Mouse (Mus musculus): ENCODE results near the gene Erbin. TPM values are rescaled to one million over a fixed set of nuclear protein-coding genes. Genes with fewer than 3 reads are reported as not detected.
A peak's percentile ranks its signal among the peaks of the same experiment; 100 is the strongest.

Erbin gene
- polyA plus RNA-seq, 1 experiment, result 4.9 TPM

GRCm38 (mm10) chr13:103921831-103922380 lies 1.6 kb upstream of the Erbin start:
- H3K4me3 ChIP-seq (ENCODE audit: control insufficient read depth, low read depth, low read length), result peak overlapping the region; percentile 91
- H3K27ac ChIP-seq (ENCODE audit: control insufficient read depth, insufficient read depth, low read depth, low read length), result peak overlapping the region; percentile 62; the same call in 1 of the 2 replicates
- no peaks in the 10 kb centered on the region for H3K27me3 ChIP-seq (ENCODE audit: control insufficient read depth, insufficient read depth, low read length)
- TF ChIP-seq POLR2A (IDR thresholded peaks at IDR 0.05; ENCODE audit: control insufficient read depth, low read depth, low read length) (no peak), CTCF (IDR thresholded peaks at IDR 0.05; ENCODE audit: control insufficient read depth, insufficient read depth, insufficient replicate concordance, low read depth, low read length) (no peak)
- peaks cover 5% of the 10 kb centered on the region for H3K4me1 ChIP-seq (ENCODE audit: control insufficient read depth, insufficient read depth, low read length)
- H3K36me3 ChIP-seq (ENCODE audit: control insufficient read depth, insufficient read depth, low read length), result no peaks in the 10 kb centered on the region

DNA sequence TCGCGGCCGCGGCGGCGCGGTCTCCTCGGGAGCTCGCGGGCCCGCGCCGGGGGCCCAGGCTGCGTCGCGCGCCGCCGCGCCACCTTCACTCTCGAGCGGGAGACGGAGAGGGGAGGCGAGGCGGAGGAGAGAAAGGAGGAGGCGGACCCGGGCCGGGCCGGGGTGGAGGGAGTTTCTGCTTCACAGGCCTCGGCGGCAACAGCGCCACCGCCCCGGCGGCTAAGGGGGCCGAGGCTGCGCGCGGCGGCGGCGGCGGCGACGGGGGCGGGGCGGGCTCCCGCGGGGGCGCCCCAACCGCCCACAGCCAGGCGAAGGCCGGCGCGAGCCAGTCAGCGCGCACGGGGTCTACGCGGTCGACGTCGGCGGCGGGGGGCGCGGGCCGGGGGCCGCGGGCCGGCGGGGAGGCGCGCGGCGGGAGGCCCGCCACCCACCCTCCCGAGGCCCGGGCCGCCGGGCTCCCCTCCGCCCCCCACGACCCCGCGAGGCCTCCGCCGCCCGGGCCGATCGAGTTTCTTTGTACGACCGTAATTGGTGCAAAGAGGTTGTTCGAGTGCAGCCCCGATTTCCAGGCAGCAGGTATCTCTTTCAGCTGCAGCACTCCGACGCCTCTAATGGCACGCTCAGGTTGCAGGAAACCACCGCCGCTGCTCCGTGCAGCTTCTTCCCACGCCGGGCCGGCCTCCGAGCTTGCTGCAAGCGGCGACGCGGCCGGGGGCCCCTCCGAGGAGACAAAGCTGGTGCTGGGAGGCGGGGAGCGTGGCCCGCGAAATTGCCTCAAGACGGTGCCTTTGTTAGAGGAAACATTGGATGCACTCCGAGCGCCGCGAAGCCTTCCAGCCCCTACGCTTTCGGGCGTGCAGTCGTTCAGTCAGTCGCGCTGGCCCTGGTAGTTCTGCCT lies 868 bp upstream of the Erbin start:
- peak overlapping the region; percentile 99 for H3K27ac ChIP-seq (ENCODE audit: control insufficient read depth, insufficient read depth, low read depth, low read length)
- no peaks in the 10 kb centered on the region for H3K27me3 ChIP-seq (ENCODE audit: control insufficient read depth, insufficient read depth, low read length)
- TF ChIP-seq CTCF (IDR thresholded peaks at IDR 0.05; ENCODE audit: control insufficient read depth, insufficient read depth, insufficient replicate concordance, low read depth, low read length) (no peak), POLR2A (IDR thresholded peaks at IDR 0.05; ENCODE audit: control insufficient read depth, low read depth, low read length) (peak; percentile 24)
- H3K4me3 ChIP-seq (ENCODE audit: control insufficient read depth, low read depth, low read length), result peak overlapping the region; percentile 91
- H3K4me1 ChIP-seq (ENCODE audit: control insufficient read depth, insufficient read depth, low read length), result peaks cover 5% of the 10 kb centered on the region
- H3K36me3 ChIP-seq (ENCODE audit: control insufficient read depth, insufficient read depth, low read length), result no peaks in the 10 kb centered on the region

DNA sequence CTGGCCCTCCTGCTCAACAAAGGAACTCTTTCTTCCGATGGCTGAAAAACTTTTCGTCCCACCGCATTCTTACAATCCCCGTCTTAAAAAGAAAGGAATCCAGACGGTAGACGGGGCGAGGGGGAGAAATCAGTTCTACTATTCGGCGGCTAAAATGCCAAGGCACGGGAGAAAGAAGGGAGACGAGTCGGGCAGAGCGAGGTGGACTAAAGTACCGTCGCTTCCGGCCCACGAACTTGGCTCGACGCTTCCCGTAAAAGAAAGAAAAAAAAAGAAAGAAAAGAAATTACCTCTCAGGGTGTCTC lies 406 bp downstream of the Erbin start:
- Histone ChIP-seq H3K4me1 (ENCODE audit: control insufficient read depth, insufficient read depth, low read length) (peaks cover 5% of the 10 kb centered on the region), H3K27me3 (ENCODE audit: control insufficient read depth, insufficient read depth, low read length) (no peaks in the 10 kb centered on the region), H3K27ac (ENCODE audit: control insufficient read depth, insufficient read depth, low read depth, low read length) (peak overlapping the region; percentile 99), H3K36me3 (ENCODE audit: control insufficient read depth, insufficient read depth, low read length) (no peaks in the 10 kb centered on the region), H3K4me3 (ENCODE audit: control insufficient read depth, low read depth, low read length) (peak overlapping the region; percentile 91)
- TF ChIP-seq POLR2A (IDR thresholded peaks at IDR 0.05; ENCODE audit: control insufficient read depth, low read depth, low read length) (no peak), CTCF (IDR thresholded peaks at IDR 0.05; ENCODE audit: control insufficient read depth, insufficient read depth, insufficient replicate concordance, low read depth, low read length) (no peak)

- peak overlapping the region; percentile 91 for H3K4me3 ChIP-seq (ENCODE audit: control insufficient read depth, low read depth, low read length)
- no peaks in the 10 kb centered on the region for H3K36me3 ChIP-seq (ENCODE audit: control insufficient read depth, insufficient read depth, low read length)
- H3K27ac ChIP-seq (ENCODE audit: control insufficient read depth, insufficient read depth, low read depth, low read length), result peak overlapping the region; percentile 99
- H3K4me1 ChIP-seq (ENCODE audit: control insufficient read depth, insufficient read depth, low read length), result peaks cover 5% of the 10 kb centered on the region
- TF ChIP-seq CTCF (IDR thresholded peaks at IDR 0.05; ENCODE audit: control insufficient read depth, insufficient read depth, insufficient replicate concordance, low read depth, low read length) (no peak), POLR2A (IDR thresholded peaks at IDR 0.05; ENCODE audit: control insufficient read depth, low read depth, low read length) (no peak)
- H3K27me3 ChIP-seq (ENCODE audit: control insufficient read depth, insufficient read depth, low read length), result no peaks in the 10 kb centered on the region
Measured at GRCm38 (mm10) chr13:103919234-103919955, 919 bp downstream of the Erbin start.

DNA sequence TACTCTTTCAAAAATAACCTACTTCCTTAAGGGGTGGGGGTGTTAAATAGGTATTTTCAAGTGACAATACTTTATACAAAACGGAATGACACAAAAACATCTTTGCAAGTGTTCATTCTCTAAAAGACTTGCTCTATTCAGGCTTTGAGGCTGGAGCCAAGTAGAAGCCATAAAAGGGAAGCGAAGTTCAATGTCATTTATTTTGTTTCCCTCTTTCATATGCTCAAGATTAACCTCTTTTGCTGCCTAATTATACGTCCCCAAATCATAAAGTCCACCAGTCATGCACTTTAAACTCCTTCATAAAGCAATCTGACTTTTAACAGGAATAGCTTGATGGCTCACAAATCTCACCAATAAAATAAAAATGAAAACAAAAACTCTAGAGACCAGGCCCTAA lies 1.9 kb downstream of the Erbin start:
- H3K27ac ChIP-seq (ENCODE audit: control insufficient read depth, insufficient read depth, low read depth, low read length), result no peak overlapping the region

GRCm38 (mm10) chr13:103914114-103914736 lies 6.1 kb downstream of the Erbin start:
- H3K4me1 ChIP-seq (ENCODE audit: control insufficient read depth, insufficient read depth, low read length), result no peaks in the 10 kb centered on the region
- H3K27me3 ChIP-seq (ENCODE audit: control insufficient read depth, insufficient read depth, low read length), result no peaks in the 10 kb centered on the region
- TF ChIP-seq CTCF (IDR thresholded peaks at IDR 0.05; ENCODE audit: control insufficient read depth, insufficient read depth, insufficient replicate concordance, low read depth, low read length) (no peak), POLR2A (IDR thresholded peaks at IDR 0.05; ENCODE audit: control insufficient read depth, low read depth, low read length) (no peak)
- H3K4me3 ChIP-seq (ENCODE audit: control insufficient read depth, low read depth, low read length), result no peak overlapping the region
- no peak overlapping the region for H3K27ac ChIP-seq (ENCODE audit: control insufficient read depth, insufficient read depth, low read depth, low read length)
- no peaks in the 10 kb centered on the region for H3K36me3 ChIP-seq (ENCODE audit: control insufficient read depth, insufficient read depth, low read length)

More for the DNA sequence above, 1.9 kb downstream of the Erbin start:
- TF ChIP-seq POLR2A (IDR thresholded peaks at IDR 0.05; ENCODE audit: control insufficient read depth, low read depth, low read length) (no peak), CTCF (IDR thresholded peaks at IDR 0.05; ENCODE audit: control insufficient read depth, insufficient read depth, insufficient replicate concordance, low read depth, low read length) (no peak)
- no peak overlapping the region for H3K4me3 ChIP-seq (ENCODE audit: control insufficient read depth, low read depth, low read length)
- no peaks in the 10 kb centered on the region for H3K36me3 ChIP-seq (ENCODE audit: control insufficient read depth, insufficient read depth, low read length)
- H3K4me1 ChIP-seq (ENCODE audit: control insufficient read depth, insufficient read depth, low read length), result peaks cover 5% of the 10 kb centered on the region
- no peaks in the 10 kb centered on the region for H3K27me3 ChIP-seq (ENCODE audit: control insufficient read depth, insufficient read depth, low read length)

DNA sequence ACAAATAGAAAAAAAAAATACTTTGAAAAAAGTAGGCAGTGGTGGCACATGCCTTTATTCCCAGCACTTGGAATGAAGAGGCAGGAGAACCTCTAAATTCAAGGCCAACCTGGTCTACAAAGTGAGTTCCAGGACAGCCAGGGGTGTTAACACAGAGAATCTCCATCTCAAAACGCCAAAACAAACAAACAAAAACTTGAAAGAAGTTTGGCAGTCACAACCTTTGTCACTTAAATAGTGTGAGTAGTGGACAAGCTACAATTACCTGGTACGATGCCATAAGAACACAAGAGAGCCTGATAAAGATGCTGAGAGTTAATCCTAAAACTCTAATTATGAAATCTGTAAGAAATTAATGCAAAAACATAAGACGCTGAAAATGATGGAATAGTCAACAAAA lies 8.0 kb downstream of the Erbin start:
- Histone ChIP-seq H3K27me3 (ENCODE audit: control insufficient read depth, insufficient read depth, low read length) (no peaks in the 10 kb centered on the region), H3K4me3 (ENCODE audit: control insufficient read depth, low read depth, low read length) (no peak overlapping the region), H3K4me1 (ENCODE audit: control insufficient read depth, insufficient read depth, low read length) (no peaks in the 10 kb centered on the region), H3K36me3 (ENCODE audit: control insufficient read depth, insufficient read depth, low read length) (no peaks in the 10 kb centered on the region), H3K27ac (ENCODE audit: control insufficient read depth, insufficient read depth, low read depth, low read length) (no peak overlapping the region)
- no peak for TF ChIP-seq POLR2A (IDR thresholded peaks at IDR 0.05; ENCODE audit: control insufficient read depth, low read depth, low read length)
- TF ChIP-seq CTCF (IDR thresholded peaks at IDR 0.05; ENCODE audit: control insufficient read depth, insufficient read depth, insufficient replicate concordance, low read depth, low read length), result no peak

All from testis, adult 2 months (tissue).